Mouse (Mus musculus): ENCODE results near the gene Fli1.

The Fli1 gene

GRCm38 (mm10) chr9:32408730-32409059, 134.0 kb downstream of the Fli1 start:
- no peak for DNase-seq (ENCODE audit: low spot score in 2 of 2)

DNA sequence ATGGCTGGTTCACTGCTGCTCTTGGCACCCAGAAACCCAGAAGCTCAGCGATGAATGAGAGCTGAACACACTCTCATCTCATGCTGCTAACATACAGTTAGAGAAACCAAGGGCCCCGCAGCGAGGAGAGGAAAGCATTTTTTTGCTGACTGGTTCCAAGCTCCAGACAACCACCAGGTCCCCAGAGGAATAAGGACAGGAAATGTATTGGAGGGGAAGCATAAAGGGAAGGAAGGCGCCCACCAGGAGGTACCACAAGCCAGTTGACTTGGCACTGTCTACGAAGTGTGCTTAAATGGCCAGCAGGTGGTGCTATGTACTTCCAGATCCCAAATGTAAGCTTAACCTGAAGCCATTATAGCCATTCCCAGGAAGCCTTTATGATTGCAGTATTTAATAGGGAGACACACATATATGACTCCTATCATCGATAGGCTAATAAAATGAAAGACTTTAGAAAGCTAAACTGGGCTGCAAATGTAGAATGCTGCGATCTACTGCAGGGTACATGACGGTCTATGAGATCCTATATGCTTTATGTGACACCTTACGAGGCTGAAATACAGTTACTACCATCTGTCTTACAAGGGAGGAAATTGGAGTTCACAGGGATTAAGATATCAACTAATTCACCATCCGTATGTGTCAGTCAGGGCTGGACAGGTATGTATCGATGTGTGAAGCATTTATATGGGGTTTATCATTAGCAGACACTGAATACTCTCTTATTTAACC, 137.3 kb downstream of the Fli1 start:
- DNase-seq (ENCODE audit: low spot score in 2 of 2), result peak in 1 of 2 experiments; percentile 47

DNA sequence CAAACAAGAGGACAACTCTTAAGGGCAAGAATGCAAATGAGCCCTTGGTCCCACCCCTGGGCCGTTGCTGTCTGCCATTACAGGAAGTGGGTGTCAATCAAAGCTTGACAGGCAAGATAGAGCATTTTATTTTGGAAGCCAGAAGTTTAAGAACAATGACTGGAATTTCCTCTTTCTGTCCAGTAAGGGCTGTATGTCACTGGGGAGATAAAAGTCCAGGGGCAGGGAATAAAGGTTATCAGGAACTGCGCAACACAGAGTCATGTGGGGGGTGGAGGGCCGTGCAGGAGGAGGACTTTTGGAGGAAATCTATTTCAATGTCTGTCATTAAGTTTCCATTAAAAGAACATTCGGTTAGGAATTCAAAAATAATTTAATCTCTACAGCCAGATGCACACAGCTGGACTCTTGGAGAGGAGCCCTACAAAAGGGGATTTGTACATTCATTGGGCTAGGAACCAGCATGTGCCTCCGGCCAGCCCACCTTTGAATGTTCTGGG, 141.9 kb downstream of the Fli1 start:
- DNase-seq (ENCODE audit: low spot score in 2 of 2), result no peak

- no peak for DNase-seq (ENCODE audit: low spot score in 2 of 2)
Measured at GRCm38 (mm10) chr9:32400212-32400611, 142.4 kb downstream of the Fli1 start.

GRCm38 (mm10) chr9:32394761-32395161, 147.9 kb downstream of the Fli1 start:
- DNase-seq (ENCODE audit: low spot score in 2 of 2), result no peak

GRCm38 (mm10) chr9:32392716-32393115, 149.9 kb downstream of the Fli1 start:
- DNase-seq (ENCODE audit: low spot score in 2 of 2), result no peak

DNA sequence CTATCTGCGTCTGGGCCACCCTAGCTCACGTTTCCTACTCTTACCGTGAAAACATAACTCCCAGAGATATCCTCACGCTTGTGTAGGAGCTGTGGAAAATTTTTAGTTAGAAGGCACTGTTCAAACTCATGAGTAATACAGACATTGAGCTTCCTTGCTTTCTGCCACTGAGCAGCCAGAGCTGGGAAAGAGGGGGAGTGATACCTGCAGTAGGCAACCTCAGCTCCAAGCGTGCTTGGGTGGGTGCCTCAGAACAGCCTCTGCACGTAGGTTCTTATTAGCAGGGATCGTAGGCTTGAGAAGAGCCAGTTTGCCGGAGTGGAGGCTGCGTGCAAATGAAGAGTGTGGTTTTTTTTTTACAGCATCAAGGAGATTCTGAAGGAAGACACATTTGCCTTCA, 151.0 kb downstream of the Fli1 start:
- DNase-seq (ENCODE audit: low spot score in 2 of 2), result no peak

DNA sequence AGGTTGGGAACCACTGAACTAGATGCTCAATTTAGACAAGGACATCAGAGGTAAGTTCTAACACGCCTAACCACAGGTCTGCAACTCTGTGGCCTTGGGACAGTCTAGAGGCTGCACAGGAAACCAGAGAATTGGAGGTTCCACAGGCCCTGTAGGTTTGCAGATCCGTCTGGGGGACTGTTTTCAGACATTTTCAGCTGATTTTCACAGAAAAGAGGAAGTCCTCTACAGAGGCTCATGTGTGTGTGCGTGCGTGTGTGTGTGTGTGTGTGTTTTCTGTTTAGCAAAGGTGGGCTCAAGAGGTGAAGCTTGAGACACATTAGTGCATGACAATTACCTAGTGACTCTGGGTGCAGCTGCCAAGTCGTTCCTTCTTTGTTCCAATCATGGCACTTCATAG, 151.6 kb downstream of the Fli1 start:
- peak; percentile 15 to 53 for DNase-seq (ENCODE audit: low spot score in 2 of 2)

DNA sequence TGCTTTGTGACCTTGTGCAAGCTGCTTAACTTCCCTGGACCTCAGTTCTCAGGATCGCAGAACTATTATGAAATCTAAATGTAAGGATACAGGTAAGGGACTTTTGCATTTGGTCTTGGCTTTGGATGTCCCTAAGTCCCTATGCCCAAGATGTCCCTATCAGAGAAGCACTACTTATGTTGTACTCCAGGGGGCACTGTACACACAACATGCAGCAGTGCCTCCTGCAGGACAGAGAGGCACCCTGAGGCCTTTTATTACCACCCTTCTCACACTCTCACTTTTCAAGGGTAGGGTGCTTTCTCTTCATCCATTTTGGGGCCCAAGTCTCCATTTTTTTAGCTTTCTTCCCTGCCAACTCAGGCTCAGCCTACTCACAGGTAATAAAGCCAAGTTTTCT, 154.5 kb downstream of the Fli1 start:
- DNase-seq (ENCODE audit: low spot score in 2 of 2), result peak in 1 of 2 experiments; percentile 28

- no peak for DNase-seq (ENCODE audit: low spot score in 2 of 2)
Measured at GRCm38 (mm10) chr9:32384906-32385305, 157.8 kb downstream of the Fli1 start.

- no peak for DNase-seq (ENCODE audit: low spot score in 2 of 2)
Measured at GRCm38 (mm10) chr9:32376863-32377590, 165.6 kb downstream of the Fli1 start.

DNA sequence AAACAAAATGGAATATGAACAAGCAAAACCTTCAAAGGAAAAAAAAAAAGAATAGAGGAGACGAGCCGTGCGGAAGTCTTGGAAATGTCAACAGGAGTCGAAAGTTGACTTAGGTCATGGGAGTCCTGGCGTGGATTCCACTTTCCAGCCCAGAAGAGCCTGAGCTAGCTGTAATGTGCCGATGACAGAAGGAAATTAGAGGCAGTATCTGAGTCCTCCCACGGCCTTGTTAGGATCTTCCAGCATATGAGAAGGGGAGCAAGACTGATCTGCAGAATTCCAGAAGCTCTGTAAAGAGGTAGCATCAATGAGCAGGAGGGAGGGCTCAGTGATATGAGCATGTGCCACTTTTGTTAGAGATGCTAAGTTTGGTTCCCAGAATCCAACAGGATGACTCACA, 166.6 kb downstream of the Fli1 start:
- DNase-seq (ENCODE audit: low spot score in 2 of 2), result no peak

DNA sequence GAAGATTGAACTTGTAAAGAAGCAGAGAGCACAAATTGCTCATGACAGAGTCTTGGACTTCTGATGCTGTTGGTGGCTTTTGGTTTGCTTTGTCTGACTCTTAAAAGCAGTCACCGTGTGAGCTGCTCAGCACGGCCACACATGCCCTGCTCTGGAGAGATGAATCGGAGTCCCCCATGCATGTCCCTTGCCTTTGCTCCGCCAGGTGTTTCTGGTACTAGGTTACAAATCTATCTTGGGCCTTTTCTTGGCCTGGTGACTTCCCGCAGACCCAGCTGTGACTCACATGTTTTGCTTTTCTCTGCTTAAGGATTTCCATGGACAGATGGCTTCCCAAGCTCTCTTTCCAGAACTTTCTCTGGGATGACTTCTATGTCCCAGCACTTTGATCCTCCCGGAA, 169.0 kb downstream of the Fli1 start:
- no peak for DNase-seq (ENCODE audit: low spot score in 2 of 2)

Data from spleen, postnatal 14 days (tissue).